Comparison of ENCODE assay signal across 9 mouse cellular contexts in genomic region chr10:14450073-14450472, GRCm38 (mm10).
DNase-seq lines count a peak whose midpoint lies in the region; ATAC-seq and TF ChIP-seq lines count a peak whose summit lies in the region.
"Had no signal": no experiment of that assay in that cellular context is flagged by ENCODE, and none has a peak within 500 bp of the region (broad histone marks: within the 10 kb centered on the region; RNA-seq: fewer than 3 reads in every experiment).

No protein-coding gene starts in this region.

- ATAC-seq in intestine, embryonic 14.5 days (replicated peaks; ENCODE audit: low FRiP score, low TSS enrichment, low read depth), result no peak
- no peak for ATAC-seq in intestine, embryonic 15.5 days
- ATAC-seq in liver, postnatal 0 days, result no peak
- no peak for ATAC-seq in midbrain, embryonic 16.5 days

- H3K4me1 ChIP-seq in intestine, embryonic 14.5 days (replicated peaks; ENCODE audit: control insufficient read depth, insufficient read depth, low read length), result no peaks in the 10 kb centered on the region
- H3K4me1 ChIP-seq in intestine, embryonic 15.5 days (replicated peaks), result no peaks in the 10 kb centered on the region
- H3K4me1 ChIP-seq in MEL (ENCODE audit: control insufficient read depth in 1 of 2, insufficient read depth in 2 of 2, low read length in 2 of 2), result peaks cover 0 to 6% of the 10 kb centered on the region in 2 experiments; a peak in 1 of 4 replicates
- no peaks in the 10 kb centered on the region for H3K4me1 ChIP-seq in liver, postnatal 0 days (ENCODE audit: insufficient read depth)
- no peaks in the 10 kb centered on the region for H3K4me1 ChIP-seq in midbrain, embryonic 16.5 days (ENCODE audit: control insufficient read depth, insufficient read depth, low read length)

- no peaks in the 10 kb centered on the region for H3K27me3 ChIP-seq in intestine, embryonic 14.5 days (replicated peaks; ENCODE audit: control insufficient read depth, insufficient read depth, low read length)
- H3K27me3 ChIP-seq in intestine, embryonic 15.5 days (replicated peaks), result no peaks in the 10 kb centered on the region
- no peaks in the 10 kb centered on the region for H3K27me3 ChIP-seq in MEL (ENCODE audit: control insufficient read depth in 1 of 2, insufficient read depth in 2 of 2, low read length in 2 of 2)
- H3K27me3 ChIP-seq in liver, postnatal 0 days (ENCODE audit: insufficient read depth, low read length), result no peaks in the 10 kb centered on the region
- H3K27me3 ChIP-seq in midbrain, embryonic 16.5 days (ENCODE audit: control insufficient read depth, insufficient read depth, low read depth, low read length), result no peaks in the 10 kb centered on the region
- H3K27me3 ChIP-seq: megakaryocyte, embryonic 14.5 days had no signal

- no peak overlapping the region for H3K4me3 ChIP-seq in intestine, embryonic 14.5 days (ENCODE audit: low read depth, low read length)
- no peak overlapping the region for H3K4me3 ChIP-seq in intestine, embryonic 15.5 days (replicated peaks)
- no peak overlapping the region for H3K4me3 ChIP-seq in MEL (ENCODE audit: control insufficient read depth in 1 of 2, insufficient read depth in 1 of 2, low read depth in 2 of 2, low read length in 2 of 2)
- H3K4me3 ChIP-seq in liver, postnatal 0 days (ENCODE audit: low read depth, low read length), result no peak overlapping the region
- H3K4me3 ChIP-seq in midbrain, embryonic 16.5 days (ENCODE audit: low read depth, low read length), result no peak overlapping the region
- H3K4me3 ChIP-seq: megakaryocyte, embryonic 14.5 days had no signal

- no peak overlapping the region for H3K4me2 ChIP-seq in intestine, embryonic 14.5 days (ENCODE audit: low read length)
- H3K4me2 ChIP-seq in intestine, embryonic 15.5 days (replicated peaks), result no peak overlapping the region
- H3K4me2 ChIP-seq in liver, postnatal 0 days (ENCODE audit: low read depth, low read length), result no peak overlapping the region
- H3K4me2 ChIP-seq in midbrain, embryonic 16.5 days (ENCODE audit: low read length), result no peak overlapping the region

- no peaks in the 10 kb centered on the region for H3K9me3 ChIP-seq in intestine, embryonic 14.5 days (ENCODE audit: control insufficient read depth, low read length)
- no peaks in the 10 kb centered on the region for H3K9me3 ChIP-seq in intestine, embryonic 15.5 days
- no peaks in the 10 kb centered on the region for H3K9me3 ChIP-seq in MEL (replicated peaks; ENCODE audit: insufficient read depth, low read length)
- H3K9me3 ChIP-seq in liver, postnatal 0 days (ENCODE audit: low read length), result no peaks in the 10 kb centered on the region
- no peaks in the 10 kb centered on the region for H3K9me3 ChIP-seq in midbrain, embryonic 16.5 days (replicated peaks; ENCODE audit: control insufficient read depth, low read length, poor library complexity, severe bottlenecking)
- H3K9me3 ChIP-seq: megakaryocyte, embryonic 14.5 days had no signal

- TF ChIP-seq CTCF in MEL (IDR thresholded peaks at IDR 0.05 in 2 of 3, conservative IDR thresholded peaks at IDR 0.05 in 1 of 3; ENCODE audit: control insufficient read depth in 1 of 3, insufficient read depth in 1 of 3, low read depth in 2 of 3, low read length in 3 of 3, poor library complexity in 1 of 3, severe bottlenecking in 1 of 3), result peak in 2 of 3 experiments; percentile 14 to 21; a peak in 4 of 6 replicates
- TF ChIP-seq CTCF in liver, postnatal 0 days (IDR thresholded peaks at IDR 0.05; ENCODE audit: low read depth), result peak; percentile 68

- no peak overlapping the region for H3K27ac ChIP-seq in intestine, embryonic 14.5 days (ENCODE audit: low read depth)
- H3K27ac ChIP-seq in intestine, embryonic 15.5 days, result no peak overlapping the region
- no peak overlapping the region for H3K27ac ChIP-seq in MEL (ENCODE audit: control insufficient read depth, low read depth, low read length)
- H3K27ac ChIP-seq in liver, postnatal 0 days (ENCODE audit: low read depth), result no peak overlapping the region
- no peak overlapping the region for H3K27ac ChIP-seq in midbrain, embryonic 16.5 days (ENCODE audit: low read length)

- H3K9ac ChIP-seq in intestine, embryonic 14.5 days (ENCODE audit: low read length), result no peak overlapping the region
- H3K9ac ChIP-seq in intestine, embryonic 15.5 days, result no peak overlapping the region
- H3K9ac ChIP-seq in MEL (ENCODE audit: control insufficient read depth, low read depth, low read length, poor library complexity, severe bottlenecking), result no peak overlapping the region
- H3K9ac ChIP-seq in liver, postnatal 0 days (replicated peaks), result no peak overlapping the region
- H3K9ac ChIP-seq in midbrain, embryonic 16.5 days (ENCODE audit: low read depth, low read length), result no peak overlapping the region

- no peak for TF ChIP-seq RAD21 in MEL (IDR thresholded peaks at IDR 0.05; ENCODE audit: low read depth, low read length)

- WGBS in intestine, embryonic 14.5 days, result 73% methylated on average over 7 of the region's 7 CpGs
- WGBS in intestine, embryonic 15.5 days, result 72% methylated on average over 7 of the region's 7 CpGs
- 77% methylated on average over 7 of the region's 7 CpGs for whole genome bisulfite sequencing in liver, postnatal 0 days (ENCODE audit: insufficient replicate concordance)
- WGBS in midbrain, embryonic 16.5 days, result 76% methylated on average over 7 of the region's 7 CpGs

- peak; percentile 53 for DNase-seq in intestine, embryonic 14.5 days (ENCODE audit: low spot score)
- peak; percentile 65 for DNase-seq in A20 (ENCODE audit: low read depth, low spot score)
- DNase-seq in MEL (ENCODE audit: low read depth, low spot score), result peak; percentile 19
- peak; percentile 47 for DNase-seq in liver, postnatal 0 days
- no peak for DNase-seq in urinary bladder, adult 2 months (ENCODE audit: low spot score)
- no peak for DNase-seq in cerebellum, adult 9-10 months

- H3K79me2 ChIP-seq in MEL (ENCODE audit: control insufficient read depth, insufficient read depth, low read length, poor library complexity), result no peaks in the 10 kb centered on the region

- TF ChIP-seq POLR2A in MEL (IDR thresholded peaks at IDR 0.05; ENCODE audit: control insufficient read depth in 1 of 2, insufficient read depth in 1 of 2, low read depth in 1 of 2, low read length in 2 of 2, poor library complexity in 1 of 2), result no peak

- H3K36me3 ChIP-seq in intestine, embryonic 14.5 days (ENCODE audit: control insufficient read depth, insufficient read depth, low read length), result no peaks in the 10 kb centered on the region
- no peaks in the 10 kb centered on the region for H3K36me3 ChIP-seq in intestine, embryonic 15.5 days
- no peaks in the 10 kb centered on the region; a peak in 1 of 4 replicates for H3K36me3 ChIP-seq in MEL (ENCODE audit: control insufficient read depth in 1 of 2, insufficient read depth in 2 of 2, low read length in 2 of 2)
- no peaks in the 10 kb centered on the region for H3K36me3 ChIP-seq in liver, postnatal 0 days (replicated peaks; ENCODE audit: insufficient read depth, low read length)
- no peaks in the 10 kb centered on the region for H3K36me3 ChIP-seq in midbrain, embryonic 16.5 days (ENCODE audit: control insufficient read depth, insufficient read depth, low read length)

- no peak for TF ChIP-seq EP300 in MEL (IDR thresholded peaks at IDR 0.05; ENCODE audit: low read depth in 1 of 2, low read length in 2 of 2)
- TF ChIP-seq EP300 in liver, postnatal 0 days (IDR thresholded peaks at IDR 0.05; ENCODE audit: low read depth), result no peak

TF ChIP-seq in MEL, 35 proteins besides CTCF, POLR2A, EP300 and RAD21:
- TF ChIP-seq POLR2AphosphoS5 (IDR thresholded peaks at IDR 0.05; ENCODE audit: borderline replicate concordance, low read depth, low read length) (no peak), JUND (IDR thresholded peaks at IDR 0.05; ENCODE audit: low read depth, low read length) (no peak), POLR2AphosphoS2 (IDR thresholded peaks at IDR 0.05; ENCODE audit: low read length) (no peak), RCOR1 (IDR thresholded peaks at IDR 0.05; ENCODE audit: low read depth, low read length) (no peak), GABPA (IDR thresholded peaks at IDR 0.05; ENCODE audit: low read depth, low read length) (no peak), MYC (IDR thresholded peaks at IDR 0.05; ENCODE audit: low read depth, low read length) (no peak), ZC3H11A (IDR thresholded peaks at IDR 0.05; ENCODE audit: low read depth, low read length) (no peak), SIN3A (IDR thresholded peaks at IDR 0.05; ENCODE audit: low read length) (no peak), MYB (IDR thresholded peaks at IDR 0.05; ENCODE audit: low read depth, low read length) (no peak), NRF1 (IDR thresholded peaks at IDR 0.05; ENCODE audit: insufficient read depth, low read depth, low read length, poor library complexity, severe bottlenecking) (no peak), MAX (IDR thresholded peaks at IDR 0.05; ENCODE audit: low read length) (no peak)

Comparison
In these comparisons a context has a peak if more than half of its experiments do, and no peak if none do; other contexts are left out.
1. DNase-seq: peak in intestine, embryonic 14.5 days (single experiment), A20 (single experiment), MEL (single experiment) and liver, postnatal 0 days (single experiment); none in urinary bladder, adult 2 months (single experiment) and cerebellum, adult 9-10 months (single experiment).